Mouse (Mus musculus) T-cell, adult 2 months (primary cell): ENCODE data around the gene Pop7.
A peak's percentile ranks its signal among the peaks of the same experiment; 100 is the strongest.

Experiments used
- DNase-seq: peaks from one replicate; pipeline ENCODE4 v3.0.0; 2022; ENCODE audit warnings: low spot score

Gene Pop7

DNA sequence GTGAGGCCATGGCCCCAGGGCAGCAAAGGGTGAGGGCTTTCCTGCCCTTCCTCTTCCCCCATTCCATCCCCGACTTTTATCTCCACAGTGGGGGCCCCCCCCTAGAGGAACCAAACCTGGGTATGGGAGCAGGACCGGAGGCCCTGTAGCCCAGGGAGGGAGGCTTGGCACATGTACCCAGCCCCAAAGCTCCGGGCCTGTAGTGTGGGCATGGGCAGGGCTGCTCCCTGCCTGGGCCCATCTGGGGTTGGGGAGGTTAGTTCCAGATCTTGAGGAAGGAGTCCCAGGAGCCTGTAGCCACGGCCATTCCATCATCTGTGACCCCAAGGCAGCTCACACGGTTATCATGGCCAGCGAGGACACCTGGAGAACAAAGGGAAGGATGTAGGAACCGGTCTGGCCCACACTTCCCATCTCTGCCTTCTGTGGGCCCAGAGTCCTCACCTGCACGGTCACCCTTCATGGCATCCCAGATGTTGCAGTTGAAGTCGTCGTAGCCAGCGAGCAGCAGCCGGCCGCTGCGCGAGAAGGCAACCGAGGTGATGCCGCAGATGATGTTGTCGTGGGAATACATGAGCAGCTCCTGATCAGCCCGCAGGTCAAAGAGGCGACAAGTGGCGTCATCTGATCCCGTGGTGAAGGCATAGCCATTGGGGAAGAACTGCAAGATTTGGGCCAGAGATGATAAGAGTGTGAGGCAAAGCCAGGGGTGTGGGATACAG, 26.1 kb upstream of the Pop7 start:
- DNase-seq, result no peak

DNA sequence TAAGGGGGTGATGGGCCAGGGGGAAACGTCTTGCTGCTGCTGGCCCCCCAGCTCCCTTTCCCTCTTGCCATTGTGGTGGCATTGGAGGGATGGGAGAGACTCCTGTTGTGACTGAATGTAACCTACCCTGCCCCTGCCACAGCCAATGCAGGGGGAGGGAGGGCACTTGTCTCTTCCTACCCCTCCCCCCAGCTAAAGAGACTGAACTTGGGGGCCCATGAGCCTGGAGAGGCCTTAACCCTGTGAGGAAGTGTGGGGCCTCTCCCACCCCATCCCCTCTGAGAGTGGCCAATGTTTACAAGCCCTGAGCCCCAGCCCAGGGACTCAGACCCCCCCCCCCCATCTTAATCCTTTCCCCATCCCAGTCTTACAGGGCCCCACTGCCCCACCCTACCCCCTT, 25.1 kb upstream of the Pop7 start:
- DNase-seq, result no peak

DNA sequence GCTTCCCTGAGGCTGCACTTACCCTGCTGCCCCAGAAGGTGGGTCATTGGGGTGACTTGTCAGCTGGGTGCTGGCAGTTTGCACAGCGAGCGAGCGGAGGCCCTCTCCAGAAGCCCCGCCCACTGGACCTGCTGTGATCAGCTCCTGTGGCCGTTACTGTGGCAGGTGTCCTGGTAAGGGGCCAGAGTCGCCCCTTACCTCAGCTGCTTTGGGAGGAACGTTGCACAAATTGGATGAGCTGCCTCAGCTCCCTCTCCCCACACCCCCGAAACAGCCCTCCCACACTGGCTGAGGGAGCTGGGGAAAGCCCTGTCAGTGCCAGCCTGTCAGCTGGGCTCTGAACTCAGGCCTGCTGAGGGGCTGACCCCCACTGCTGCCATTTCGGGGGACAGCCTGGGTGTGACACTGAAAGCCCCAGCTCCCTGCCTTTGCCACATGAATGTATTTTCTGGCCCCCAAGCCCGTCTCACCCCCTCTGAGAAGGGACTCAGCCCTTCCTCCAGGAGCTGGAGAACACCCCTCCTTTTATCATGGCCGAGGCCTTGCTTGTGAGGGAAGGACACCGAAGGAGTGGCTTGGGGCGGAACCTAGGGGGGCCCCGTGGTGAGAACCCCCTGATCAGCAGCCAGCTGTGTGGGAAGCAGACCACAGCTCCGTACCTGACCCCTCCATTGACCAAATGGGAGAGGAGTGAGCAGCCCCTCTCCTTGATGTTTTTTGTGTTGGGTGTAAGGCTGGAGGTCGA, 24.0 kb upstream of the Pop7 start:
- DNase-seq, result no peak

DNA sequence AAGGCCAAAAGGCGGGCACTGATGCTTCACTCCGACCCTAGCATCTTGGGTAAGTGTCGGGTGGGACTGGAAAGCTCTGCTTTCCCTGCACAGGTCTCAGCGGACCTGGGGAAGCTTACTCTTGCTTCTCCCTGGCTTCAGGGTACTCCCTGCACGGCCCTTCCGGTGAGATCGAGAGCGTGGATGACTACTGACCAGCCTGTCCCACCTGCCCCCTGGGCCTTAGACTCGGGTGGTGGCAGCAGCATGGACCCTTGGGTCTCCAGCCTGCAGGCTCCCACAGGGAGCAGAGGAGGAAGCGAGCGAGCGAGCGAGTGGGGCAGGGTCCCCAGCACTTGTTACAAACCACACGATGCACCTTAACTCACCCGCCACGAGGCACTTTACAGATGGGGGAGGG, 23.2 kb upstream of the Pop7 start:
- DNase-seq, result no peak

DNA sequence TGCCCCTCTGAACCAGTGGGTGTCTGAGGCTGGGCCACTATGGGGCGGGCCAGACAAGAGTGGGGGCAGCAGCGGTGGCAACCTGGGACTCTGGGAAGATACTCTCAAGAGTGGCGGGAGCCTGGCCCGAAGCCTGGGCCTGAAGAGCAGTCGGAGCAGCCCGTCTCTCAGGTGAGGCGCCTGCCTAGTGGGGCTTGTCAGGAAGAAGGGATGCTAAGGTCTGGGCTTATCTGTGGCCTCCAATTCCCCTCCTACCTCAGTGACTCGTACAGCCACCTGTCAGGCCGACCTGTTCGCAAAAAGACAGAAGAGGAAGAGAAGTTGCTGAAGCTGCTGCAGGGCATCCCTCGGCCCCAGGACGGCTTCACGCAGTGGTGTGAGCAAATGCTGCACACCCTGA, 22.4 kb upstream of the Pop7 start:
- DNase-seq, result no peak

DNA sequence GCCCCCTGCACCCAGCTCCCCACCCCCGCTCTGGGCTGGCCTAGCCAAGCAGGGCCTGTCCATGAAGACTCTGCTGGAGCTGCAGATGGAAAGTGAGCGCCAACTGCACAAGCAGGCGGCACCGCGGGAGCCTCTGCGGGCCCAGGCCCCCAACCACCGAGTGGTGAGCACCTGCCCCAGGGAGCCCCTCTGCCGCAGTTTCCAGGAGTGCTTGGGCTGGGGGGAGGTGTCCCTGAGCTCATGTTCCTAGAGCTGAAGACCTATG, 21.9 kb upstream of the Pop7 start:
- DNase-seq, result no peak

DNA sequence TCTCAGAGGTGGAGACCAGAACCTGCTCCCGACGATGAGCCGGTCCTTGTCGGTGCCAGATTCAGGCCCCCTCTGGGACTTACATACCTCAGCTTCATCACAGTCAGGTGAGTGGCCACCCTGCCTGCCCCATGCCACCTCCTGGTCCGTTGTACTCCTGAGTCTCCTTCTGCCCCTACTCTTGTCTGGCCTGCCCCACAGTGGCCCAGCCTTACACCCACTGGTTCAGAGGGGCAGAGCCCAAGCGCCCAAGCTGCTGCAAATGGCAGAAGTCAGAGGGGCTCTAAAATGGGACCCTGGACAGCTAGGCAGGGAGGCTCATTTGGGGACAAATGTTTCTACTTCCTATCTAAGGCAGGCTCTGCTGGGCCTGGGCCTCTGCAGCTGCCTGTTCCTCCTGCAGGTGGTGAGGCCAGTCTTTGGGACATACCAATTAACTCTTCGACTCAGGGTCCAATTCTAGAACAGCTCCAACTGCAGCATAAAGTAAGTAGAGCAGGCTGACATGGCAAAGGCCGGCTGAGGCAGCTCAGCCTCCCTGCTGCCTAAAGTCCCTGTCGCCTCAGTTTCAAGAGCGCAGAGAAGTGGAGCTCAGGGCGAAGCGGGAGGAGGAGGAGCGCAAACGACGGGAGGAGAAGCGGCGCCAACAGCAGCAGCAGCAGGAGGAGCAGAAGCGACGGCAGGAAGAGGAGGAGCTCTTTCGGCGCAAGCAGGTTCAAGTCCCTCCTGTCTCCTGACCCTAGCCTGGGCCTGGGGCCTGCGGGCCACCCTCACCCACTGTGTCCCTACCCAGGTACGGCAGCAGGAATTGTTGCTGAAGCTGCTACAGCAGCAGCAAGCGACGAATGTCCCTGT, 21.3 kb upstream of the Pop7 start:
- DNase-seq, result no peak

DNA sequence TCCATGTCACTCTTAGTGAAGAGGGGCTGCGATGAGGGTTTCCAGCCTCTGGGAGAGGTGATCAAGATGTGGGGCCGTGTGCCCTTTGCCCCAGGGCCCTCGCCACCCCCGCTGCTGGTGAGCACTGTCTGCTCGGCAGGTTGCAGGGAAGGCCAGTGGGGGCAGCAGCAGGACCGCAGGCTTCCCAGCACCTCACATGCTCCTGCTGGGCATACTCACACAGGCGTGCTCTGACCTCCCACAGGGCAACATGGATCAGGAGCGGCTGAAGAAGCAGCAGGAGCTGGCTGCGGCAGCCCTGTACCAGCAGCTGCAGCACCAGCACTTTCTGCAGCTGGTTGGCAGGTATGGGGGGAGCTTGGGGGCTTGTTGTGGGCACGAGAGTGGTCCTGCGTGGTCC, 20.4 kb upstream of the Pop7 start:
- no peak for DNase-seq

DNA sequence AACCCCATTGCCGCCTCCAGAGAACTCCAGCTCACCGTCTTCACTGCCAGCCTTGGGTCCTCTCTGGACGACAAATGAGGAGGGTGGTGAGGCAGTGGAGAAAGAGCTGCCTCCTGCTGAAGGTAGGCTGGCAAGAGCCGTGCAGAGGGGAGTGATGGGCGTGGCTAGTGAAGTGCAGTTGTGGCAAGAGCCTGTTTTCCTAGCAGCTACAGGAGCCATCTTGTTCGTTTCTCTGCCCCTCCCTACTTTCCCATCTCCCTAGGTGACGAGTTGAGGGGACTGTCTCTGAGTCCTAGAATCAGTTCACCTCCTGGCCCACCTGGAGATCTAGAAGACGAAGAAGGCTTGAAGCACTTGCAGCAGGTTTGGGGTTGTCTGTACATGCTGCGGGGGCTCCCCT, 19.5 kb upstream of the Pop7 start:
- DNase-seq, result no peak

DNA sequence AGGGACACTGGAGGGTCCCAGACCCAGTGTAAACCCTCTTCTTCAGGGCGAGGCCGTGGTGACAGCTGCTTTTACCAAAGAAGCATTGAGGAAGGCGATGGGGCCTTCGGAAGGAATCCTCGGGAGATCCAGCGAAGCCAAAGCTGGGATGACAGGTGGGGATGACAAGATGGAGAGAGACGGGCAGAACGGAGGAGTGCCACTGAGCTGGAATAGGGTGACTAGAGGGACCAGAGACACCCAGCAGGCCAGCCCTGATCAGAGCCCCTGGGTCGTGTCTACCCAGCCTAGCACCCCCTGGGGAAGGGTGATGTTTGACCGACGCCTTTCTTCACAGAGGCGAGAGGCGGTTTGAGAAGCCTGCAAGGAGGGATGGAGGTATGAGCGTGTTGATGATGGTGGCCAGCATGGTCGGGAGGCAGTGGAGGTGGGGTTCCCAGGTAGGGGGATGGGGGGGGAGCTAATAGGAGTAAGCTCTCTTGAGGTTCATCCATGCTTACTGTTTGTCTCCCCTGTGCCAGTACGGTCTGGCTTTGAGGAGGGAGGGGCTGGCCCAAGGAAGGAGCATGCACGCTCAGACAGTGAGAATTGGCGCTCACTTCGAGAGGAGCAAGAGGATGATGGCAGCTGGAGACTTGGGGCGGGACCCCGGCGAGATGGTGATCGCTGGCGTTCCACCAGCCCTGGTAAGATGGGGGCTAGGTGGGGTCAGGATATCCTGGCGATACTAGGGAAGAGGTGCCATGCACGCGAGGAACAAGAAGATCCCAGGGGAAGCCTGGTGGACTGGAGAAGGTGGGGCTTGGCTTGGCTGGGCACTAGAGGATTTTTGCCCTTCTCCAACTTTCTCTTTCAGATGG, 17.6 kb upstream of the Pop7 start:
- no peak for DNase-seq

DNA sequence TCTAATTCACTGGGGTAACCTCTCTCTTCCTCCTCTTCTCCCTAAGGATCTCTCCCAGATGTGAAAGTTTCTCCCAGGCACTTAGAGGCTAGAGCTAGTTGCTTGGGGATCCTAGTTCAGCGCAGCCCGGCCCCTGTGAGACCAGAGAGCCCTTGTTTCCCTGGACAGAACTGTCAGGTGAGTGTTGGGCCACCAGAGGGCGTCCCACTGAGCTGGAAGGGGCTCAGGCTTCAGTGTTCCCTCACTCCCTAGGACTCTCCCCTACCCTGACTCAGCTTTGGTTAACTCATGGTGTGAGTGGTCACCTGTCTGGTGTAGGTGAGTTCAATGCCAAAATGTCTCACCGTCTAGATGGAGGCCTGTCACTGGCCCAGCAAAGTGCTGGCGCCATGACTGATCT, 16.1 kb upstream of the Pop7 start, which contains the start of gene Gigyf1:
TSS of gene Gigyf1 (plus strand) at position 113 of the 400 bp plus-strand sequence.
- DNase-seq, result no peak

DNA sequence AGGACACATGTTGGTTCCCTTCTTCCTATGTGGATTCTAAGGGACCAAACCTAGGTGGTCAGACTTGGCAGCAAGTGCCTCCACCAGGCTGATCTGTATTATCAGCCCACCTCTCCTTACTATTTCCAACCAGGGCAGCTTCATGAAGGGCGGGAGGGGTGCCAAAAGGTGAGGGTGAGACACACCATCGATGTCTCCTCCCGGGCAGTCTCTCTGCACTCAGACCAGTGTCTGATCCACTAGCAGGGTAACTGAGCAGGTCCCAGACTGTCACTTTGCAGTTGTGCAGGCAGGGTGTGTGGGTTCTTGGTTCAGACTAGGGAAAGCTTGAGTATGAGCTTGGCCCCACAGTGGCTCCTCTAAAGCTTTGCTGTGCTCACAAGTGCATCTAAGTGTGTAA, 12.5 kb upstream of the Pop7 start:
- DNase-seq, result no peak

DNA sequence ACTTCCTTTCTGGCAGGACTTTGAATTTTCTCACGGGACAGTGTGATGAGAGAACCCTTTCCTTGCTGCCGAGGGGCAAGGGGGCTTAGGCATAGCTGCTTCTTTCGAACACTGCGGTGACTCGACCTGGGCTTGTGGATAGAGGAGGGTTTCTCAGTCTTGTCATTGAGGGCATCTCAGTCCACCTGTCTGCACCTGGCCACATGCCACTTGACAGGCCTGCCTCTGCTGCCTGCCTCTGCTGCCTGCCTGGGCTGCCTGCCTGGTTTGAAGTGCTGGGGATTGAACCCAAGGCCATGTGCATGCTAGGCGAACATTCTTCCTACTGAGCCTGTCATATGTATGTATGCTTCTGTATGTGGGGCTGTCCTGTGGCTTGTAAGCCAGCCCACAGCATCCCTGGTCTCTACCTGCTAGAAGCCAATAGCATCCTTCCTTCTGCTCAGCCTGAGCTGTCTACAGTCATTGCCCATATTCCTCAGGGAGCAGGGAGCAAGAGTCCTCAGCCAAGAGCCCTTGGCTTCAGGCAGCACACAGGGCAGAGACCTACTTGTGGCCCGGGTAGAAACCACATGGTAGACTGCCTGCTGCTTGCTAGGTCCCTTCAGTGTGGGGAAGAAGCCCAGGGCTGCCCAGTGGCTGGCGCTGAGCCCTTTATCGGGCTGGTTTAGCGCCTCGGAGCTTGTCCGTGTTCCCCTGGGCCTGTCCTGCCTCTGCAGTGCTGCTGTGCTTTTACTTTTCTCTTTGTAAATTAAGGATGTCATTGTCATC, 11.8 kb upstream of the Pop7 start:
- no peak for DNase-seq

DNA sequence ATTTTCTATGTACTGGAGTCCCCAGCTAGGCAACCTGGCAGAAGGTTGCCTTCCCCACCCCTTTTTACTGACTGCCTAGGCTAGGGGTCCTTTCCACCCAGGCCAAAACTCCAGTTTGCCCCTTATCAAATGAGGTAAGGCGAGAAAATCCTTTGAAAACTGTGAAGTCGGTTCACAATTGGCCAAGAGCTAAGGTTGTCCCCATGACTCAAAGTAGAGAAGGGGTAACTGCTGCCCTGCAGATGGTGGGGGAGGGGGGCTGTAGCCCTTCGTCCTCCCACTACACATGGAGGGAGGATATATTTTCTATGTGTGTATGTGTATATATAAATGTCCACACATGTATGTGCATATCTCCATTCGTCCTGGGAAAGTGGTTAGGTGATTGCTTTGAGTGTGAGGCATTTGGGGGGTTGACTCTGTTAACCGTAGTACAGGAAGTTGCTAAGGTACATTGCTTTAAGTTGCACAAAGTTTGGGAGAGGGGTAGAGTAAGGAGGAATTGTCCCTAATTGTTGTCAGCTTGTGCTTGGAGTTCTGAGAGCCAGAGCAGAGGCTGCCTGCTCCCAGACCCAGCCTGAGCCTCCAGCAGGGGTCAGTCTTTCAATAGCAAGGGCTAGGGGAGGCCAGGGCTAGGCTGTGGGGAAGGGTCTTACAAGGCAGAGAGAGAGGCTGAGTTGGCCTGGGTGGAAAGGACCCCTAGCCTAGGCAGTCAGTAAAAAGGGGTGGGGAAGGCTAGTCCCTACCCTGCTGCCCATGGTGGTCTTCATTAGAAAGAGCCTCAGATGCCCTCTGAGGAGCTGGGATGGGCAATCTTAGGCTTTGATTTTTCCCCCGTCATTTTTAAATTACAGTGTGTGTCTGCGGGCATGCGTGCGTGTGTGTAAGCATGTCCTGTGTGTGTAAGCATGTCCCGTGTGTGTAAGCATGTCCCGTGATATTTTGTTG, 10.8 kb upstream of the Pop7 start:
- no peak for DNase-seq

DNA sequence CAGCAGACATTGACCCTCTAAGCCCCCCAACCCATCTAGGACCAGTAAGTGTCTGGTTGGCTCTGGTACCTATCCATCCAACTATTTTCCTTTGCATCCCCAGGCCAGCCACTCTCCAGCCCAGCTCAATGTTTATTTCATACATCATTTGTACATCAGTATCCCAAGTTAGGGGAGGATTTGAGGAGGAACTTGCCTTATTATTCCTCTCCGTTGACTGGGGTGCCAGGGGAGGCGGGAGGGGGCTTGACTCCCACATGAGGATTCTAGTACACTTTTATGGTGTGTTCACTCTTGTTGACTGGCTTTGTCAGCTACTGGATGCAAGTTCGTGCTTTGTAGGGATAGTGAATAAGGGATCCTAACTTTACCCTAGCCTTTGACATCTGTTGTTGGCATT, 9.4 kb upstream of the Pop7 start:
- no peak for DNase-seq

DNA sequence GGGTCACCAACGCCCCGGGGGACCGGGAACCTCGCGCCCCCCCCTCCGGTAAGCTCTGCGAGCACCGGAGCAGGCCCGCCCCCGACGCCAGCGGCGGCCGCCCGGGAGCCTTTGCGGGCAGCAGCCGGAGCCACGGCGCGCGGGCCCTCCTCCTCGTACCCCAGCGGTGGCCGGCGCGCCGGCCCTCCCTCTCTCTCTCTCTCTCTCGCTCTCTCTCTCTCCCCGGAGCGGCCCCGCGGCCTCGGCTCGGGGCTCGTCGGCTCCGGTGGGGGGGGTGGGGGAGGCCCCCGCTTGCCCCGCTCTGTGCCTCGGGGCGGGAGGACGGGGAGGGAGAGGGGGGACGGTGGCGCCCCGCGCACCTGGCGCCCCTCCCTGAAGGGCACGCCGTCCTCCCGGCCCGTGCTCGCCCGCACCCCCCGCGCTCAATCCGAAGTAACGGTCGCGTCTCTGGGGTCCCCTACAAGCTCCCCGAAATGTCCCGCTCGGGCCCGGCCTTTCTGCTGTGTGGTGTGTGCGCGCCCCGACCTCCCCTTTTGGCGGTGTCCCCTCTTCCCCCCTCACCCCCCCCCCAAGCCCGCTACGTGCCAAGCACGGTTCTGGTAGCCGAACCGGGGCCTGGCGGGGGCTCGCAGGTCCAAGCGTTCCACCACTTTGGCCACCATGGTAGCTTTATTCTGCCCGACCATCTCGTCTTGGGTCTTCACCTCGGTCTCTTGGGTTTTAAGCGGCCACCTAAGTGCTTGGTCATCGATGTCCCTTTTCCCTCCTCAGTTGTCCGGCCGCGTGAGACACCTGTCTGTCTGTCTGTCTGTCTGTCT, 8.5 kb upstream of the Pop7 start:
- DNase-seq, result no peak

DNA sequence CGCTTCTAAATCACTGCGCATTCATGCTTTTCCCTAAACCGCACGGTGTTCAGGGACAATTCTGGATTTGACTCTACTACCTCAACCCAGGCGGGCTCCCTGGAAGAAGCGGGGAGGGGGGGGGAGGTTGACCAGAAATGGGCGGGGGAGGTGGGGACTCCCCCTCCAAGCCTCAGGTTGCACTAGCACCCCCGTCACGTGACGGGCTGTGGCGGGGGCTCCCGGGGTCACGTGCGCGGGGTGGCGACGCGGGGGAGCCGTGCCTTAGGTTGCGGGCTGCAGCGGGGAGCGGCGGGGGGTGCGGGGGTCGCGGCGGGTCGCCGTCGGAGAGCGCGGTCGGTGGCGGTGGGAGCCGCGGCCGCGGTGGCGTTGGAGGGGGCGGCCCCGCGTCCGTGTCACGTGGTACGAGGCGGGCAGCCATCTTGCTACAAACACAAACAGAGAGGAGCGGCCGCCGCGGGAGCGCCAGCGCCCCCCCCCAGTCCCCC, 7.7 kb upstream of the Pop7 start:
- peak; percentile 73 for DNase-seq

DNA sequence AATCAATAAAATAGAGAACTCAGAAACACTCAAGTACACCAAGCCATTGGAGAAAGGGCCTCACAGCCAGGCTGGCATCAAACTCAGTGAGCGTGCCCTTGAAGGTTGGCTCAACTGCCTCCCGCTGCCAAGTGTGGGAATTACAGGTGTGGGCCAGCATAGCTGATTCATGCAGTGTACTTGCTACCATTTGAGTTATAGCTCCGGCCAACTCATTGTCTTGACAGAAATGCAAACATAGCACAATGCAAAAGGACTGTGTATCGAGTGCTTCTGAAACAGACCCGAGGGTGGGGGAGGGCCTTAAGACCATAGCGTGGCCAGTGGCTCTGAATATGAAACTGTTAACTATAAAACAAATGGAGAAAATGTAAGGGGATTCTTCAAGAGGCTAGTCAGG, 1.7 kb upstream of the Pop7 start:
- no peak for DNase-seq

DNA sequence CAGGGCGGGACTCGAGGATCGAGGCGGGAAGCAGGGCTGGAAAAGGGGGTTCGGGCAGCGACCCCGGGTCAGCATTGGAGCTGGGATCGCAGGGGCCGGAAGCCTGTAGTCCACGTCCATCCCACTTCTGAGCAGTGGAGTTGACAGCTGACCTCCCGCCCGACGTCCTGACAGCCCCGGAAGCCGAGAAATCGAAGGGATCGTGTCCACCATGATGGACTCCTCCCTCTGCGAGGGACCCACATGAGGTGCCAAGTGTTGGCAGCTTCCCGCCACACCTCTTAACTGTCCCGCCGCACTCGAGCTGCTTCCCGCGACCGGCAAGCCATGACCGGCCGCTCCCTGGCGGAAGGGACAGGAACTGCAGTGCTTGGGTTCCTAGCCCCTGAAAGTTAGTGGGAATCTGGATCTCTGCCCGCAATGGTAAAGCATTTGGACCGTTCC, 371 bp upstream of the Pop7 start:
- peak; percentile 75 for DNase-seq
